Mouse (Mus musculus) forebrain, postnatal 0 days (tissue): ENCODE data around the gene Fbxw4. TPM values are rescaled to one million over a fixed set of nuclear protein-coding genes. Genes with fewer than 3 reads are reported as not detected.
A peak's percentile ranks its signal among the peaks of the same experiment; 100 is the strongest.

Source experiments
- ATAC-seq: fragments of 200-750 bp; cut with Nextera tagmentation; 2 replicates; pipeline ENCODE4 v1.8.0; 2017; ENCODE audit warnings: mild to moderate bottlenecking, moderate library complexity
- DNase-seq: peaks from one replicate; pipeline ENCODE4 v3.0.0-alpha.2; 2015
- H3K27ac ChIP-seq: fragments of 300-500 bp; sonication (generic); 2 replicates; pipeline ENCODE4 v1.5.1; 2014; ENCODE audit warnings: low read depth, mild to moderate bottlenecking, antibody characterized with exemption, low read length, moderate library complexity, mixed read lengths
- H3K27me3 ChIP-seq: fragments of 300-500 bp; sonication (generic); 2 replicates; pipeline ENCODE4 v1.6.1; 2014; ENCODE audit warnings: mild to moderate bottlenecking, low read length, mixed read lengths; ENCODE audit not compliant: insufficient read depth
- H3K36me3 ChIP-seq: fragments of 300-500 bp; sonication (generic); 2 replicates; pipeline ENCODE4 v1.6.1; 2014; ENCODE audit warnings: mild to moderate bottlenecking, moderate library complexity; ENCODE audit not compliant: insufficient read depth
- H3K4me1 ChIP-seq: fragments of 300-500 bp; sonication (generic); 2 replicates; pipeline ENCODE4 v1.6.1; 2014; ENCODE audit warnings: antibody characterized with exemption; ENCODE audit not compliant: insufficient read depth
- H3K4me2 ChIP-seq: fragments of 300-500 bp; sonication (generic); 2 replicates; pipeline ENCODE4 v1.6.1; 2014; ENCODE audit warnings: low read depth, mild to moderate bottlenecking, moderate library complexity
- H3K4me3 ChIP-seq: fragments of 300-500 bp; sonication (generic); 2 replicates; pipeline ENCODE4 v1.5.1; 2014; ENCODE audit warnings: low read depth, low read length, mixed read lengths
- H3K9ac ChIP-seq: fragments of 300-500 bp; sonication (generic); 2 replicates; pipeline ENCODE4 v1.6.1; 2014; ENCODE audit warnings: mild to moderate bottlenecking
- H3K9me3 ChIP-seq: fragments of 300-500 bp; sonication (generic); 2 replicates; pipeline ENCODE4 v1.6.1; 2016; ENCODE audit warnings: low read length
- CTCF ChIP-seq: sonication (generic); IDR thresholded peaks from 2 replicates; pipeline ENCODE4 v1.5.1; 2016; ENCODE audit warnings: antibody characterized with exemption, control low read depth, low read depth
- WGBS: fragments of 180-500 bp; shearing (Covaris S2); extraction: QIAGEN DNeasy Blood & Tissue Kit; methylation state at CpG from one replicate; pipeline ENCODE4 v1.1.7; 2014; 5-methylcytosine and 5-hydroxymethylcytosine counted together
- polyA plus RNA-seq: library from polyadenylated mRNA; unstranded; fragments of >200 nt; fragmentation: Nextera tagmentation; extraction: Ambion mirVana; gene quantifications from 2 replicates; pipeline ENCODE4 v1.2.1, GENCODE M21; 2015
- total RNA-seq: library from RNA; depleted of rRNA; stranded (reverse); fragments of >200 nt; gene quantifications from 2 replicates; pipeline ENCODE4 v1.2.3, GENCODE M21; 2014

Gene Fbxw4
- total and polyA plus RNA-seq, 2 experiments from 2014 or later = 6.4 to 31.8 TPM

DNA sequence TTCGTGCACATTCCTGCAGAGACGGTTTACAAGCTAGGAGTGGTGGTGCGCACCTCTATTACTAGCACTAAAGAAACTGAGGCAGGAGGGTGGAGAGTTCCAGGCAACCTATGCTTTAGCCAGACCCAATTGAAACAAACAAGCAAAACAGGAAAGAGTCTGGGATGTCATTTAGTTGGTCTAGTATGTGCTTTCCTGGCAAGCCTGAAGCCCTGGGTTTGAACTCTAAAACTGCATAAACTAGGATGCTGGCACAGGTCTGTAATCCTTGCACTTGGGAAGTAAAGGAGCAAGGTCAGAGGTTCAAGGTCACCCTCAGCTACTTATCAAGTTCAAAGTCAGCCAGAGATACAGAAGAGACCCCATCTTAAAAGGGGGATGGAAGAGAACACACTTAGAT, 118.1 kb downstream of the Fbxw4 start:
- Histone ChIP-seq H3K9me3 (no peaks in the 10 kb centered on the region), H3K4me2 (peak overlapping the region; percentile 78), H3K9ac (peak overlapping the region; percentile 66), H3K27me3 (peaks cover 8% of the 10 kb centered on the region; the same call in 1 of the 2 replicates), H3K4me1 (peaks cover 10% of the 10 kb centered on the region), H3K27ac (peak overlapping the region; percentile 69), H3K4me3 (peak overlapping the region; percentile 40), H3K36me3 (no peaks in the 10 kb centered on the region)
- ATAC-seq (no peak), DNase-seq (no peak)
- 17% methylated on average over 3 of the region's 3 CpGs for WGBS
- no peak; the same call in 1 of the 2 replicates for TF ChIP-seq CTCF

DNA sequence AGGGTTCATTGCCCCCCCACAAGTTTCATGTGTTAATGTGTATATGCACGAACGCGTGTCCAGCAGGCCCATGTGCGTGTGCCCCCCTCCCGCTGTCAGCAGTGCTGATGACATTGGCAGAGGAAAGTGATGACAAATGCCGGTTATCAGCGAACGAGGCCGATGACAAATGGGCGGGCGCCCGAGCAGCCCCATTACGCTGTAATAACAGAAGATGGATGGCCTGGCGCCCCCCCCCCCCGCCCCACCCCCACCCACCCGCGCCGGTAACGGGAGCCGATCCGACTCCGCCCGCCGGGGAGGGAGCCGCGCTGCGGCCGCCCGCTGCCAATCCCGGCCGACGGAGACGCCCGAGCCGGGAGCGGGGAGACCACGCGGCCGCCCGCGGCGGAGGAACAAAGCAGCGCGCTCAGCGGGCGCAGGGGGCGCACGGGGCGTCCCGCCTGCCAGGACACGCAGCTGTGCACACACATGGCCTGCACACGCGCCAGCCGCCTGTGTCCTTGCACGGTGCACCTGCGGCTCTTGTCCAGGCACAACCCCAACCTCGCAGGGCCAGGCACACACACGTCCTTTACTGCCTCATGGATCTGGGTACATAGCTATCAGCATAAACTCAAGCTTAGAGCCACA, 118.6 kb downstream of the Fbxw4 start:
- ATAC-seq (peak; percentile 71), DNase-seq (peak; percentile 84)
- Histone ChIP-seq H3K27me3 (peaks cover 3% of the 10 kb centered on the region; the same call in 1 of the 2 replicates), H3K36me3 (no peaks in the 10 kb centered on the region), H3K27ac (peak overlapping the region; percentile 69), H3K4me1 (peaks cover 10% of the 10 kb centered on the region), H3K9me3 (no peaks in the 10 kb centered on the region), H3K4me2 (peak overlapping the region; percentile 78), H3K4me3 (peak overlapping the region; percentile 40), H3K9ac (peak overlapping the region; percentile 66)
- TF ChIP-seq CTCF = peak; percentile 50; the same call in 1 of the 2 replicates
- WGBS = 0% methylated on average over 42 of the region's 58 CpGs

- H3K4me1 ChIP-seq = peaks cover 10% of the 10 kb centered on the region
- H3K36me3 ChIP-seq = no peaks in the 10 kb centered on the region
- peak overlapping the region; percentile 66 for H3K9ac ChIP-seq
- H3K27ac ChIP-seq = peak overlapping the region; percentile 69
- TF ChIP-seq CTCF = peak; percentile 10; the same call in 1 of the 2 replicates
- 17% methylated on average over 8 of the region's 8 CpGs for WGBS
- 0 out of 2 replicates have a peak, but pooled peaks cover 2% of the 10 kb centered on the region for H3K27me3 ChIP-seq
- ATAC-seq (peak; percentile 42), DNase-seq (peak; percentile 35)
- peak overlapping the region; percentile 40 for H3K4me3 ChIP-seq
- H3K9me3 ChIP-seq = no peaks in the 10 kb centered on the region
- peak overlapping the region; percentile 78 for H3K4me2 ChIP-seq
These were observed 119.3 kb downstream of the Fbxw4 start for GRCm38 (mm10) chr19:45540657-45541408.

DNA sequence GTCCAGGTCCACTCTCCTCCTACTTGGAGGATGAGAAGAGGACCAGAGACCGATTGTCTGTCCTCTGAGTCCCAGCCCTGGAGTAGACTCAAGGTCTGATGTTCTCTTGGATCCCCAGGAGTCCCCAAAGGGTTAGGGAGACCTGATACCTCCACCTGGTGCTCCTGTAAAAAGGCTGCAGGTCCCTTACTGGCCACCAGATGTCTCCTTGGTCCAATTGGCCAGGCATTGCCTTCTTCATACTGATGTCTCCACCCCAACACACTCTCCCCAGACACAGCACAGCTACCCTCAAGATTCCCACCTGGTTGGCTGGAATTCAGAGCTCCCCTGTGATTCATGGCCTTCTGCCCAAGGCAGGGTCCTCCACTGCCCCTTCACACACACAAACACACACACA, 122.6 kb downstream of the Fbxw4 start:
- DNase-seq = no peak

GRCm38 (mm10) chr19:45535929-45536328, 124.2 kb downstream of the Fbxw4 start:
- H3K4me1 ChIP-seq = peaks cover 3% of the 10 kb centered on the region
- 60% methylated on average over 6 of the region's 6 CpGs for WGBS
- no peak overlapping the region for H3K9ac ChIP-seq
- no peak overlapping the region for H3K4me3 ChIP-seq
- no peak for TF ChIP-seq CTCF
- H3K9me3 ChIP-seq = no peaks in the 10 kb centered on the region
- H3K27ac ChIP-seq = no peak overlapping the region
- no peaks in the 10 kb centered on the region for H3K27me3 ChIP-seq
- no peak for DNase-seq
- ATAC-seq = no peak
- H3K4me2 ChIP-seq = no peak overlapping the region
- peaks cover 4% of the 10 kb centered on the region; the same call in 1 of the 2 replicates for H3K36me3 ChIP-seq

More for the DNA sequence above, 122.6 kb downstream of the Fbxw4 start:
- Histone ChIP-seq H3K36me3 (no peaks in the 10 kb centered on the region), H3K4me1 (peaks cover 5% of the 10 kb centered on the region), H3K9ac (no peak overlapping the region), H3K4me3 (no peak overlapping the region), H3K27me3 (no peaks in the 10 kb centered on the region), H3K4me2 (no peak overlapping the region), H3K27ac (no peak overlapping the region), H3K9me3 (no peaks in the 10 kb centered on the region)
- ATAC-seq = no peak
- peak; percentile 64 for TF ChIP-seq CTCF
- WGBS = 68% methylated on average over 1 of the region's 1 CpGs

DNA sequence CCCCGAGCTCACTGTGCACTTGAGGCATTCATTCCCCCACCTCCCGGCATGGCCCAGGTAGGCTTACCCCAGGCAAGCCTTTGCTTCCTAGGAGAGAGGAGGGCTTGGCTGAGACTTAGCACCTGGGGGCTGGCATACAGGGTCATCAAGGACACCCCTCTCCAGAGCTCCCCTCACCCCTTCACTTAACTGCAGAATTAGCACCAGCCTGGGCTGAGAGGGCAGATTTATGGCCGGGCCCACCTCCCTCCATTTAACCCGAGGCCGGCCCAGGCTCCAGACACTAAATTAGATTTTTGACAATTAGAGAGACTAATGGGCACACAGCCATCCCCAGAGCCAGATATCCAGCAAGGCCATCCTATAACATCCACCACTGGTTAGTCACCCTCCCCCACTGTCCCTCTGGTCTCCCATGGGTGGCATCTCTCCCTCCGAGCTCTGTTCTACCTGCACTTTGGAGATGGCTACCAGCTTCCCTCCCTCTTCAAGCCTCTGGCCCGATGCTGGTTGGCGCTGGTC, 124.8 kb downstream of the Fbxw4 start:
- Histone ChIP-seq H3K4me1 (no peaks in the 10 kb centered on the region), H3K4me2 (no peak overlapping the region), H3K27me3 (no peaks in the 10 kb centered on the region), H3K36me3 (peaks cover 10% of the 10 kb centered on the region), H3K4me3 (no peak overlapping the region), H3K9me3 (no peaks in the 10 kb centered on the region), H3K27ac (no peak overlapping the region), H3K9ac (no peak overlapping the region)
- no peak for ATAC-seq
- DNase-seq = no peak
- no peak for TF ChIP-seq CTCF
- WGBS = 83% methylated on average over 8 of the region's 8 CpGs

GRCm38 (mm10) chr19:45533617-45534016, 126.5 kb downstream of the Fbxw4 start:
- H3K27ac ChIP-seq = no peak overlapping the region
- no peaks in the 10 kb centered on the region for H3K27me3 ChIP-seq
- H3K4me1 ChIP-seq = no peaks in the 10 kb centered on the region
- no peak overlapping the region for H3K4me3 ChIP-seq
- WGBS = 54% methylated on average over 7 of the region's 7 CpGs
- no peak overlapping the region for H3K4me2 ChIP-seq
- no peak for TF ChIP-seq CTCF
- H3K9ac ChIP-seq = no peak overlapping the region
- no peaks in the 10 kb centered on the region for H3K9me3 ChIP-seq
- ATAC-seq = no peak
- H3K36me3 ChIP-seq = peaks cover 24% of the 10 kb centered on the region
- no peak for DNase-seq
